Mouse (Mus musculus) urinary bladder, postnatal 36 days (tissue): Measurements from ENCODE around the gene Ston1.
A peak's percentile ranks its signal among the peaks of the same experiment; 100 is the strongest.

Experiments
- DNase-seq, 2 experiments: peaks; one replicate each; pipeline ENCODE4 v3.0.0; 2022; ENCODE audit warnings: low spot score in 2 of 2, mixed read lengths in 1 of 2

The Ston1 gene

DNA sequence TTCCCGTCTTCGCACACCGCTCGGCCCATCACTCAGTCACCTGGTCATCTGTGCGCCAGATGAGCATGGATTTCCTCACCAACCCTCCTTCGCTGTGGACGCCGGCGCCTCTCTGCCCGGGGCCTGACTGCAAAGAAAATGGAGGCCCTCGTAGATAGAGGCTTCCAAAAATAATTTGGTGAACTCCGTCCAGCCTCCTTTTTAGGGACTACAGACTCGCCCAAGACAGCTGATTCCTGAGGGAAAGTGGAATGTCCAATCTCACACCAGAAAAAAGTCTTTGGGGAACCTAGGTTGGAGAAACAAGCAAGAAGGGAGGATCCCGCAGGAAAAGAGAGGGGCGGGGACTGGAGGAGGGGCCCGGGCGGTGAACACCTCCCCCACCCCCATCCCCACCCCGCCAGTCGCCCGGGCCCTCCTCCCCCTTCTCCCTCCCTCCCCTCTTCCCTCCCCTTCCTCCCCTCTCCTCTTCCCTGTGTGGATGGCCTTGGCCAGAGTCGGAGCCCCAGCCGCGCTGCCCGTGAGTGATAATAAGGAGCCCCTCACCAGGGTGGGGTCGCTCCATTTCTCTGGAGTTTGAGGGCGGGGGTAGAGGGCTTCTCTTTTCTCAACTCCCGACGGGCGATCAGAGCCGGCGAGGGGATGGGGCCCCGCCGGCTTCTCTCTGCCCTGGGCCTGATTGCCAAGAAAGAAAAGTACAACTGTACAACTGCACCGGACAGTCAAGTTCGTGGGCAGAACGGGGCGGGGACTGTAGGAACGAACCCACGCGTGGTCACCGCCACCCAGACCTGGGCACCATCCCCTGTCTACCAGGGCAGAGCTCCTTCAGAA, at the start of gene Ston1:
TSS of gene Ston1 (plus strand) at position 463 of the 834 bp plus-strand sequence.
- DNase-seq = peak; percentile 63 to 78

DNA sequence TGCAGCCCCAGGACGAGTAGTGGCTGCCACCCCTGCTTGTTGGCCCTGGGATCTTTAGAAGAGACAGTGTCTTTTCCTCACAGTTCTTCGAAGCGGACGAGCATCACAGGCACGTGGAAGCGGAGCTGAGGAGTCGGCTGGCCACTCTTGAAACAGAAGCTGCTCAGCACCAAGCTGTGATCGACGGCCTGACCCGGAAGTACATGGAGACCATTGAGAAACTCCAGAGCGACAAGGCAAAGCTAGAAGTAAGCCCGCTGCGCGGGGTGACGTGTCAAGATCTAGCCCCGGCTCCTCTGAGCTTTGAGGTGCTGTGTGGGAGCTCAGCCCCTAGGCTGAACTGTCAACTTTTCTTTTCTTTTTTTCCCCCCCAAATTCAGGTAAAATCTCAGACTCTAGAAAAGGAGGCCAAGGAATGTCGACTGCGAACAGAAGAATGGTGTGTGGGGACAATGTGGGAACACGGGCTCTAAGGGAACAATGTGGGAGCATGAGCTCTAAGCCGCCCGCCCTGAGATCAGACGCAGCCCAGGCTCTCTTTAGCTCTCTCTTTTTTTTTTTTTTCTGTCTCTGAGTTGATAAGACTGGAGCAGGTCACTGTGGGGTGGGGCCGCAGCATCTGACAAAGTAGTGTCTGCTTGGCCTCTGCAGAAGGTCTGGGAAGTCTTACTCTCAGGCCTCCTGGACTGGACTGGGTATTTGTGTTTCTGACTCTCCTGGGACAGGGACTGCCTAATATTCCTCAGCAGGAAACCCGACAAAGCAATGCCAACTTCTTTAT, 47.9 kb upstream of the Ston1 start:
- DNase-seq = no peak

- no peak for DNase-seq
Observed at GRCm38 (mm10) chr17:88550351-88550750, 47.1 kb upstream of the Ston1 start.

DNA sequence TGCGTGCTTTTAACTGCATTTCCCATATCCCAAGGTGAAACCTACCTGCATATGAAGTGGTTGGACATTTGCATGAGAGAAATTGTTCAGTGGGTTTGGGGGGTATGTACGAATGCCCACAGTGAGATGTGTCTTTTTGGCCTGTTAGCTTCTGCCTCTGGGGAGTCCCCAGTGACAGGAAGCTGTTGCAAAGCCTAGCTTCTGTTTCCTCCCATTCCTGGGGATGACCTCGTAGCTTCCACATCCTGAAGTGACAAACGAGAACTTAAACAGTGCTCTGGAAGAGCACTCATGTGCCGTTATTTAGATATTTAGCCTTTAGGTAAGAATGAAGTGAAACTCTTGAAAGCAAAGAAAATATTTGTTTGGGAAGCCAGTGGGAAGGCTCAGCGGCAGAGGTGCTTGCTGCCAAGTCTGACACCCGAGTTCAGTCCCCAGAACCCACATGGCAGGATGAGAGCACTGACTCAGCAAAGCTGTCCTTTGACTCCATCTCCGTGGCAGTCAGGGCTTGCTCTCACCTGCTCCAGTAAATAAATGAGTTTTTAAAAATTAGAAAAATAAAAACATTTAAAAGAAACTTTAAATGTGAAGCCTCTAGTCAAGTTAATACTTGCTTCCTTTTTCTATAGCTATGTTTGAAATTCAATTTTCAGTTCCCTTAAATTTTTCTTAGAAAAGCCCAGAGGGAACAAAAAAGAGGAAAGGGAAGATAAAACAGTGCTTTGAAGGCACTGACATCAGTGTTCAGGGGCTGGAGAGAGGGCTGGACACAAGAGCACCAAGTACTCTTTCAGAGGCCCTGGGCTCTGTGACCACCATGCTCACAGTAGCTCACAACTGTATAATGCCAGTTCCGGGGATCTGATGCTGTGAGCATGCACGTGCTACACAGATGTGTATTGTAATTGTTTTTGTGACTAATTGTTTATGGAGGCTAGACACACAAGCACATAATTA, 46.2 kb upstream of the Ston1 start:
- DNase-seq = no peak

DNA sequence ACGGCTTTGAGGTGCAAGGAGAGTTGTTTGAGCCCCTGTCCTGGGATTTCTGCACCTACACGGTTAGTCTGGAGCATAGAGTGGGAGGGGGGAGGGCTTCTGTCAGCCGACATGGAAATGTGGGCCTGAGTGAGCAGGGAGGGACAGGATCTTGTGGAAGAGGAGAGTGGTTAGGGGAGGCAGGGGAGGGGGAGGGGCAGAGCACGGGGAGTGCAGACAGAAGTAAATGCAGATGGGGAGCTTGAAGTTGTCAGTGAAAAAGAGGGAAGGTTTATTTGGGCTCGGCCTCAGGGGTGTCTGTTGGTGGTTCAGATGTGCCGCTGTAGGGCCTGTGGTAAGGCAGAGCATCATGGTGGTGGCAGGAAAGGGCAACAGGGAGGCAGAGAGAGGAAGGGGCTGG, 44.9 kb upstream of the Ston1 start:
- DNase-seq = no peak

DNA sequence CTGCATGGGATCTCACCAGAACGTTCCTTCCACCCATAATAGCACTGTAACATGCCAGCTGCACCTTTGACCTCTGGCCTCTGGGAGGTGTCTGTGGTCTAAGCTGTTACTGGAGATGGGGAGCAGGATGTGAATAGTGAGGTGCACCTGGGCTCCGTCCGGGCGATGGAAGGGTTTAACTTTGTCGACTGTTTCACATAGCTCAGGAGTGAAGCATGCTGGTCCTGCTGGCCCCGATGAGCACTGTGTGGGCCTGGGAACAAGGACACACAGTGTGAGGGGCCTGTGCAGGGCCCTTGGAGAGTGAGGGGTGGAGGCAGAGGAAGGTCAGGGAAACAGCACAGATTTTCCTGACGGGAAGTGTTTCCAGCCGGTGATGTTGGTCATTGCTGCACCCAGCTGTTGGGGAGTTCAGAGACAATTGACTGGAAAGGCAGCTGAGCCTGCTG, 44.5 kb upstream of the Ston1 start:
- no peak for DNase-seq

DNA sequence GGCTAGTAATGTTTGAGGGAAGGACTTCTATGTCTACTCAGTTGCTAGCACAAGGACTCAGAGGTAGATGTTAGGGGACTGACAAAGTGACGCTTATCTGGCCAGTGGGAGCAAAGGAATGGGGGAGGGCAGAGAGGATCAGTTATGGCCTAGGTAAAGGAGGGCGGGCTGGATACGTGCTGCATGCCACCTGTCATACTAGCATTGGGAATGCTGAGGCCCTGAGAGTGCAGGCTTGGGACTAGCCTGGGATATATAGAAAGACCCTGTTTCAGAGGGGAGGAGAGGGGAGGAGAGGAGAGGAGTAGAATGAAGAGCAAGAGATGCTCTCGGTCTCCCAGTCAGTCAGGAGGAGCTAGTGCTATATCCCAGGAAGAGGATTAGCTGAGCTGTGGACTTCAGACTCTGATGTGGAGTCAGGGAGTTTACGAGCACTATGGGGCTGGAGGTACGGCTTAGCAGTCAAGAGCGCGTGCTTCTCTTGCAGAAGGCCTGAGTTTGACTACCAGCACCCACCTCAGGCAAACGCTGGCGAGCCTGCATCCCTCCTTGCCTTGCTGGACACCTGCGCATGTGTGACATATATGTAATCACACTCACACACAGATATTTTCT, 43.9 kb upstream of the Ston1 start:
- DNase-seq = no peak

- DNase-seq = no peak
Observed at GRCm38 (mm10) chr17:88556176-88556575, 41.3 kb upstream of the Ston1 start.

DNA sequence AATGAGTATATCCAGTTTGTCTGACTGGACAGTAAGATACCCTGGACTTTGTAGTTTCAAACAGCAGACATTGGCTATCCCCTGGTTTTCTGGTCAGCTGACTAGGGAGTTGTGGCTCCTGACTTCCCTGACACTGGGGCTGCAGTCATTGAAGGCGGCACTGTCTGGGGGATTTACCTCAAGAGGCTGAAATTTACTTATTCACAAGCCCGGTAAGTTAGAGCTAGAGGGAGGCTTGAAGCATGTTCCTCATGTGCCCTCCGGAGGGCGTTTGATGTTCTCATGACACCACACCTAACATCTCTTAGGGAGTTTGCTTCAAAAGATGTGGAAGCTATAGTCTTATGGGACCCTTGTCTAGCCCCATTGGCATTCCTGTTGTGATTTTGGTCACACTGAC, 40.8 kb upstream of the Ston1 start:
- no peak for DNase-seq

- peak; percentile 66 to 69 for DNase-seq
Observed at GRCm38 (mm10) chr17:88558168-88558842, 39.2 kb upstream of the Ston1 start.

GRCm38 (mm10) chr17:88563611-88564010, 33.9 kb upstream of the Ston1 start:
- no peak for DNase-seq

DNA sequence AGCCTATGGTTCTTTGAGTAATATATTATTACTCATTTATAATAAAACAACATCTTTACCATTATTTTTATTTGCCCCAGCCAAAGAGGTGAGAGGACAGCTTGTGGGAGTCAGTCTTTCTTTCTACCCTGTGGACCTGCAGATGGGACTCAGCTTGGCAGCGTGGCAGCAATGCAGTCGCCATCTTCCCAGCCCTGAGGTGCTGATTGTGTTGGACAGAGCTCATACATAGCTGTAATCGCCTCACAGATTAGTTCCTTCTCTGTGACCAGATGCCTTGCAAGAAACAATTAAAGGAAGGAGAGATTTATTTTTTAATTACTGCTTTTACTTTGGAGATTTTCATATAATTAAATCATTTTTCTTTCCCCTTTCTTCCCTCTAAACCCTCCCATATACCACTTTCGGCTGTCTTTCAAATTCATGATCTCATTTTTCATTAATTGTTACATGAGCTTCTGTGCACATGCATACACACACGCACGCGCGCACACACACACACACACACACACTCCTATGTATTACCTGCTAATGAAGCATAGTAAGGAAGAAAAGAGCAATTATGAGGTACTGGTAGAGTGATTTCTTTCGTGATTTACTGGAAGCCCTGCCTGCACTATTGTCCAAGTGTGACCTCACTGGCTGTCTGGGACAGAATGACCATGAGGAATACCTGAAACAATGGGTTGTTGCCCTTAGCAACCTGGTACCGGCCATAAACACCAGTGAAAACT, 27.5 kb upstream of the Ston1 start:
- no peak for DNase-seq

DNA sequence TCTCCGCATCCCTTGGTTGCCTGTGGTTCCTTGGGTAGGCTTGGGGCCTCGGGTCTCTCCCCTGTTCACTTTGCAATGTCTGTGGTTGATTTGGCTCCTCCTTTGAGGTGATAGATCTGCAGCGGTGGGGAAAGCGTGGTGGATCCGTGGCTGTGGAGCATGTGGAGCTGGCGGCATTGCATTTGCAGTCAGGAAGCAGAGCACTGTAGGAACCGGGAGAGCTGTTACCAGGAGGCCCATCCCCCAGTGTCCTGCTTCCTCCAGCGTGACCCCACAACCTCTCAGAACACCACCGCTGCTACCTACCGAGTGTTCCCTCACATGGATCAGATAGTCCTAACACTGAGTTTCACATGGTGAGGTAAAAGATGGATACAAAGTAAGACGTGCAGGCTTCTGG, 26.7 kb upstream of the Ston1 start:
- no peak for DNase-seq

DNA sequence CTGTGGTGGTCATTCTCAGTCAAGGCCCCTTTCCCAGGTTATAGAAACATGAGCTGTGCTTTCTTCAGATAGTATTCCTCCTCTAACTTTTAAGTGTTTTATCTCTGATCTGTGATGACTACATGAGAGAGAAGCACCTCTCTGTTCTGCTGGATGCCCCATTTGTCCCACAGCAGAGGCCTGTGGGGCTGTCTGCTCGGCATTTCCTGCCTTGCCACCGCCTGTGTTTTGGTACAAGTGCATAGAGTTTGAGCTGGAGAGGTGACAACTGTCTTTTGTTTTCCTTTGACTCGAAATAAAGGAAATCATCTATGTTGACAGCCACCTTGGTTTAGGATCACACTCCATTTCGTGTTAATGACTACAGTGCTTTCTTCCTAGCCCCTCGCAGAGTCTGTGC, 22.7 kb upstream of the Ston1 start:
- no peak for DNase-seq

DNA sequence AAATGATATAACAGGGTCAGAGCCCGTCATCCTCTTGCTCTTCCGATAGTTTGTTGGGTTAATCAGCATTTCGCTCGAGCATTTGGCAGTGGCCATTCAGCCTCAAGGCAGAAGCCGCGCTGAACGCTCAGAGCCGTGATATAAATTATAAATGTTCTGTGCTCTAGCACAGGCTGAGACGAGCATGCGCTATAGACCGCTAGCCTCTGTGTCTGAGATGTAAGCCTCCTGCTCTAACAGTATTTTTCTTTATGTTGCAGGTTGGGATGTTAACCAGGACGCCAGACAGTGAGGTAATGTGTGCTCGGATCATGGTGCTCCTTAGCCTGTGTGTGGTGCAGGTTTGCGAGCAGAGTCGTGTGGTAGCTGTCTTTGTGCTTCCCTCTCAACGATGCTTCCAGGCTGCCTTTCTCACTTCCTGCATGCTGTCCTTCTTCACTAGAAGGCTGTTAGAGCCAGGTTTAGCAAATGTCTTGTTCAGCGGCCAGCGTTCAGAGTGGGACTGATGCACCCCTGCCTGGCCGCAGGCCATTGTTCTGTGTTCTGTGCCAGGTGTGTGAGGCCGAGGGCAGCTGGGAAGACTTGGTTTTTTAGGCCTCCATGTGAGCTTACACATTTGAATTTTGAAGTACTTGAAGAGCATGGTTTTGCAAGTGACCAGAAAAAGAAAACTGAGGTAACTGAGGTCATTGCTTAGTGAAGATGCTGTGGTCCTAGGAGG, 18.8 kb upstream of the Ston1 start:
- no peak for DNase-seq

DNA sequence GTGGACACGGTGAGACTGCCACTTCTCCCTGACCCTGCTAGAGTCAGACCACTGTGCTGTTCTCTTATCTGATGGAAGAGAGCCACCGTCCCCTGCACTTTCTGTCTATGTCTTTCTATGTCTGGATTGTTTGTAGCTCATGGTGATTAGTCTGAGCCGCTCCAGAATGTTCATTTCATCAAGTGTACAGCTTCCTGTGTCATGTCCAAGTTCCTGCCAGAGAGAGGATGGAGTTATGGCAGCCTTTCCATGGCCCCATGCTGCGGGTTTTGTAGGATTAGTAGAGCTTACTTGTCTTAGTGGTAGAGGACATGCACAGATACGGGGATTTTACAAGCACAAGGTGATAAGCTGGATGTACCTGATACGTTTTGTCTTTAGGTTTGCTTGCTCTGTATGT, 16.9 kb upstream of the Ston1 start:
- no peak for DNase-seq

GRCm38 (mm10) chr17:88581511-88582021, 15.9 kb upstream of the Ston1 start:
- no peak for DNase-seq

GRCm38 (mm10) chr17:88582999-88583398, 14.5 kb upstream of the Ston1 start:
- no peak for DNase-seq

DNA sequence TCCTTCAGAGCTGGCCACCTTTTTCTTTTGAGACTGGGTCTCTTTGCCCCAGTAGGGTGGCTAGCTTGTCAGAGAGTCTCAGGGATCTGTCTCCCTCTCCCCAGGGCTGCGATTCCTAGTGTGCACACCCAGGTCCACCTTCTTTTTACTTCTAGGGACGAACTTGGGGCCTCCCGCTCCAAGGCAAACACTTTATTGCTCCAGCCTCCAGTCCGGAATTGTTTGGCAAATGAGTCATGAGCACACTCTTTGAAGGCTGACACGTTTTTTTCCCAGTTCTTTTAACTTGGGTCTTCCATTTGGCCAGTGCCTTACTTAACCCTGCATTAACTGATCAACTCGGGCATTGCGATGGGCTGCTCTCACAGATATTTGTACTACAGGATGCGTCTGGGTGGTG, 14.1 kb upstream of the Ston1 start:
- no peak for DNase-seq
